Mouse (Mus musculus): ENCODE results near the gene 4930404N11Rik. TPM values are rescaled to one million over a fixed set of nuclear protein-coding genes. Genes with fewer than 3 reads are reported as not detected.

The 4930404N11Rik gene
- total RNA-seq (2022), result under 1 TPM; 0.22 to 0.68 (median 0.60) TPM

DNA sequence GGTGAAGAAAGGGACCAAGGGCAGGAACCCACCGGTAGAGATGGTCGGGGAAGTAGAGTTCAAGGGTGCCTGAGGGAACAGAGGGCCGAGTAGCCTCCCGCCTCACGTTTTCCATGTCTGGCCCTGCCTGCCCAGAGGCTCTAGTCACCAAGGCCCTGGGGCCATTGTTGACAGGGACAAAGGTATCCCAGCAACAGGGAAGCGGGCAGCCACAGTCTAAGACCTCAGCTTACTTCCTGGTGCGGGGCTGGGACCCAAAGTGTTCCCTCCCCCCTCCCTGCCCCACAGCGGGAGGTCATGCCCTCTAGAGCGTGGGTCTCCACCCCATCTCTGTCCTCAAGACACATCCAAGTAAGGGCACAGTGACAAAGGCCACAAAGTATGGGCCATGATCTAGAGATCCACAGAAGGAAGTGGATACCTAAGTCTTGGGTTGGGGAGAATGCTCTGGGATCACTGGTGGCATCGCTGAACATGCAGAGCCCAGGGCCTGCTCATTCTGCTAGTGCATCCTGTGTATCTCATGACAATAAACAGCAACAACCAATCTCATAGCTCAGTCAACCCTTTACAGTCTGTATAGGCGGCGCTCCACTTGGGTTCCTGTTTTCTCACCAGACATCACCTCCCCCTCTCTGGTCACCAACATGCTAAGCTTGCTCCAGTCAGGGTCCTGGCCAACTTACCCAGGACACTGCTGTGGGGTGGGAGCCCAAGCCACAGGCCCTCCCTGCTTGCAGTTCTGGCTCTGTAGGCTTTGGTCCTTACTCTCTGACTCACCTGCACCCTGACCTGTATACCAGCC lies at the start of gene 4930404N11Rik:
Gene 4930404N11Rik (minus strand): TSS at position 145 of the 805 bp plus-strand sequence.
- no peak for DNase-seq (ENCODE audit: low spot score in 2 of 2)

DNA sequence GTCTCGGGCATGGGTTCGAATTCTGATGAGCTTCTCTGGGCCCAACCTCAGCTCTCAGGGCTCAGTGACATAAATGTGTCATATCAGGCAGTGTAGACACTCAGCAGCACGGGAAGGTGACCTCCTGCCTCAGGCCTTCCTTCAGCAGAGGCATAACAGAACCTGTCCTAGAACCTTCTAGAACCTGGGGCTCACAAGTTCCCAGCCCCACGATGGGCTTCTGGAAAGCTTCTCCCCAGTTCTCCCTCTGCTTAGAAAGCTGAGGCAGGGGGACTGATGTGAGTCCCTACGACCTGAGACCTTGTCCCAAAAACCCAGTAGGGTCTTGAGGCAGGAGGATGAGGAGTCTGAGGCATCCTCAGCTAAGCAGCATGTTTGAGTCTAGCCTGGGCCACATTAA lies 49.5 kb upstream of the 4930404N11Rik start:
- DNase-seq (ENCODE audit: low spot score in 2 of 2), result peak in 1 of 2 experiments; percentile 14

DNA sequence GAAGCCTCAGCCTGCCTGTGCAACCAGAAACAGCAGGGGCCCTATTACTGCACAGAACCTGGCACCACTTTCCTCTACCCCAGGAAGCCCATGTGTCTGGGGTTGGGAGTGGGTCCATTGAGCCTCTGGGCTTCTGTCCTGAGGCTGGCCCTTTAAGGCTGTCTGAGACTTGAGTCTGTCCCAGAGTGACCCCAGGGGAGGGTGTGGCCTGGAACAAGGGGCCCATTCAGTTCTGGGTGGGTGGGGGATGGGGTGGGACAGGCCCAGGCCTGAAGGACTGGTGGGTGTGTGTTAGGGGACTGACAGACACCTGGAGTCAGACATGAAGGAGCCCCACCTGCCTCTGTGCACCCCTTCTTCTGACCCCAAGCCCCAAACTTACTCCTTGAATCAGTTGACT lies 49.1 kb upstream of the 4930404N11Rik start:
- peak in 1 of 2 experiments; percentile 58 for DNase-seq (ENCODE audit: low spot score in 2 of 2)

DNA sequence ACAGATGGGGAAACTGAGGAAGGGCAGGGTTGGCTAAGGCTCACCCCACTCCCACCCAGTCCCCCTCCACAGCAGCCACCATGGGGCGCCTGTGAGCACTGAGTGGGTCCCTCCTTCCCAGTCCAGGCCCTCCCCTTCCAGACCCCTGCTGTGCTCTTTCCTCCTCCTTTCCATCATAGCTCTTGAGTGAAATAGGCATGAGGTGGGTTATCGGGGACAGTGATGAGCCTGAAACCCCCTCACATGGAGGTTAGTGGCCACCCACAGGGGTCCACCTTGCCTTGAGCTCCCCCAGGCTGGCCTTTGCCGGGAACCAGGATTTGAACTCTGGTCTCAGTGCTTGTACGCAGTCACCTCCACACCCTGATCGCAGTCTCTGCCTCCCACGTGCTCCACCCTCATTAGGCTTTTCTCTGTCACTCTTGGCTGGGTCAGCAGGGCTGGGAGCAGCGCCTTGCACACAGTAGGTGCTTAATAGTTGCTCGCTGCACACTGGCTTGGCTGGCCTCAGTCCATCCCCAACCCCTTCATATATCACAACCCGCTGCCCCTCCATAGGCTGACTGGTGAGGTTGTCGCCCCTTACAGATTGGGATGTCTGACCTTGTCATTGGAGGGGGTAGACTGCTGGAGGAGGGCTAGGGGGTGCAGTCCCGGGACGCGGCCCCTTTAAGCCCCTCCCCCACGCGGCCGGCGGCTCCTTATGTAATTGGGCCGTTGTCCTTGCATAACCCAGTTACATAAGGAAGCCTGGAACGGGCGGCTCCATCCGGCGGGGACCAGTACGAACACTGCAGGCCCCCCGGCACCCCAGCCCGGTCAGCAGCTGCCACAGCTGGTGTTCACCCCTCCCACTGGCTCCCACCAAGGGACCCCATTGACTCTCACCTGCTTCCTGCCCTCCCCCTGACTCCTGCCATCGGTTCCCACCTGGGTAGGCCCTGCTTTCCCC lies 48.0 kb upstream of the 4930404N11Rik start:
- DNase-seq (ENCODE audit: low spot score in 2 of 2), result peak; percentile 89 to 95

DNA sequence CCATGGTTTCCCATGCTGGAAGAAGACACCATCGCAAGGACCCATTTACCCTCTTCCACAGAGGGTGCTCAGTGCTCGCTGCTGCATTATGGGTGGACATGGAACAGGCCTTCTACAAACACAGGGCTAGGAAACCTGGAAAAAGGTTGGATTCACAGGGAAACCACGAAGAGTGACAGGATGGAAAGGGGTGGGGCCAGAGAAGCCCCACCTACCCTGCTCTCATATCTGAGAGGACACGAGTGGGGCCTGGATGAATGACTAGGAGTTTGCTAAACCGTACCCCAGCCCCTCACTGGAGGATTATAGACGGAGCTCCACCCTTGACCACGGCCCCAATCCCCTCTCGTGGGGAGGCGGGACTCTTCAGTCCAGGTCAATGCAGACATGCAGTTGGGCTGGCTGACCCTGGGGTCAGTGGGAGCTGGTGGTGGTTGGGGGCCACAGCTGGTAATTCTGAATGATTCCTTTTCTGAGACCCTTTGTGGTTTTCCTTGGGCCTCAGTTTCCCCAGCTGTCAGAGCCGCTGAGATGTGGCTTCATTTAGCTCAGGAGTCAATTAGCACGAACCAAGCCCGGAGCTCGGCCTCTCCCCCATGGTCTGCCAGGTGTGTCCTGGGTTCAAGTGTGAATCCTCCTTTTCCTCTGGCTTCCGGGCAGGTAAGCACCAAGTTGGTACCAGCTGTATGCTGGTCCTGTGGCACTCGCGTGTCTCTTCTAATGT lies 47.1 kb upstream of the 4930404N11Rik start:
- no peak for DNase-seq (ENCODE audit: low spot score in 2 of 2)

DNA sequence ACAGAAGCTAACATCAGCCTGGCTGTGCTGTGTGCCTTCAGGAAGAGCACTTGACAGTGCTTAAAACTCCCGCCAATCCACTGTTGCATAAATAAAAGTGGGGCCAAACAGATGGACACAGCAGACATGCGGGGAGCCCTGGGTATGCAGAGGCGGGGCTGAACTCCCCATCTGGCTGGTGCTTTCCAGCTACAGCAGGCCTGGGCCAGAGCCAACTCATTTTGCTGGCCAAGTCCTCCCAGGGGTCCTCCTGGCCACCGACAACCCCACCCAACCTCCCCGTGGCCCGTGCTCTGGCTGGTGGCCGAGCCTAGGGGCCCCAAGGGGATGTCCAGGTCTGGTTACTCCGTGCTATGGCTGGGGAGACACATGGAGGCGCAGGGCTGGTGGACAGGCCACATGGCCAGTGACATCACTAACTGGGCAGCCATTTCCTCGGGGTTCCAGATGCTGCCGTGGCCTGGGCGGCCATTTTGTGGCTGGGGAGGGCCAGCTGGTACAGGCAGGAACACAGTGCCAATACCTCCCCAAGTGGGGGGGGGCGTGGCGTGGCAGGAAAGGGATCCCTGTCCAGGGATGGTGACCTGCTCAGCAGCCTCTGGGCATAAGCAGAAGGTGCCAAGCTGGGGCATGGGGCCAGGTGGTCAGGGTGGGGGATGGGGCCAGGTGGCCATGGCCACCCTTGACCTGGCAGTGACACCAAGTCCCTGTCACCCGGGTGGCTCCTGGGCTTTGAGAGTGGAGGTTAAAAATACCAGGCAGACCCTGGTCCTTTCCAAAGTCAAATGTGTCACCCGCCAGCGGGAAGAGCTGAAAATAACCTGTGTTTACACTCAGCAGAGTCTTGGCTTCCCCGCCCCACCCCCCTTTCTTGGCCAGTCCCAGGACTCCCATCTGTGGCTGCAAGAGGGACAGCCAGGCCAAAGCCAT lies 46.1 kb upstream of the 4930404N11Rik start:
- peak; percentile 94 to 96 for DNase-seq (ENCODE audit: low spot score in 2 of 2)

DNA sequence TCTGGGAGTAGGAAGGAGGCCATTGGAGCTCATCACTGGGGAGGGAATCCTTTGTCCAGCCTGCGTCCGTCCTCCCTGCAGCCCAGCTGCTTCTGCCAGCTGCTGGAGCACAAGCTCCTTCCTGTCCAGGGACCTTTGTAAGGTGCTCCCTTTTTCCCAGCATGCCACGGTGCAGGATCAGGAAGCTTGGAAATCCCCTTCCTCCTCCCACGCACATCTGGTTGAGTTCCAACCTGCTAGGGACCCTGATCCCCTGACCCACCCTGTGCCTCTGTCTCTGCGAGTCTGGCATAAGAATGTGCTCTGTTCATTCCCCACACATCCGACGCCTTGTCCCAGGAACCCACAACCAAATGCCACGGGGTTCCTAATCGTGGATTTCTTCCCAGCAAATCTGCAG lies 45.4 kb upstream of the 4930404N11Rik start:
- no peak for DNase-seq (ENCODE audit: low spot score in 2 of 2)

DNA sequence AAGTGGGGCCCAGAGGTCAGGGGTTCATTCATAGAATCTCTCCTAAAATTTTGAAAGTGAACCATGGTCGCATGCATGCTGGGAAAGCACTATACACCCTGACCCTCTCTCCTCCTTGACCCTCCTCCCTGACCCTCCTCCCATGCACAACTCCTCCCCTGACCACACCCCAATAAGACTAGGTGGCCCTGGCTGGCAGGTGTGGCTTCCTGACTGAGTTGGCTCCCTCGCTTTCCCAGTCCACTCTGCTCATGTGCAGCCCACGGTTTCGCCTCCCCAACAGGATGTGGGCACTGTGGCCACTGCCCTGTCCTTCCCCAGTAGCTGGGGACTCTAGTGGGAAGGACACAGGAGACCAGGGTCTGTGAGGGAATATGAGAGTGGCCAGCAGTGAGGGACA lies 44.7 kb upstream of the 4930404N11Rik start:
- DNase-seq (ENCODE audit: low spot score in 2 of 2), result no peak

DNA sequence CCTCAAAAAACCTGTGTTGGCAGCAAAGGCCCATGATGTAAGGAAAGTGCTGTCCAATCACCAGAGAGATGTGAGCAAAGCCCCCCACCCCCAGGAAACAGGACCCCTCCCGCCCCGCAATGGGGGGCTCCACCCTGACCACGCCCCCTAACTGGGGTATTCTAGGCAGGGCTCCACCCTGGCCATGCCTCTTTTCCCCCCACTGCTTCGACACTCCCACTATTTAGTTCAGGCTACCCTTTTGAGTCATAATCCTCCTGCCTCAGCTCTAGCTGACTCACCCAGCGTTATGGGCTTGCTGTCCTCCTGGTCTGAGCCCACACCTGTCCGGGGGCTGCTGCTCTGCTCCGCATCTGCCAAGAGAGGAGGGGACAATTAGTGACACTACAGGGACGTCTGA lies 43.7 kb upstream of the 4930404N11Rik start:
- no peak for DNase-seq (ENCODE audit: low spot score in 2 of 2)

DNA sequence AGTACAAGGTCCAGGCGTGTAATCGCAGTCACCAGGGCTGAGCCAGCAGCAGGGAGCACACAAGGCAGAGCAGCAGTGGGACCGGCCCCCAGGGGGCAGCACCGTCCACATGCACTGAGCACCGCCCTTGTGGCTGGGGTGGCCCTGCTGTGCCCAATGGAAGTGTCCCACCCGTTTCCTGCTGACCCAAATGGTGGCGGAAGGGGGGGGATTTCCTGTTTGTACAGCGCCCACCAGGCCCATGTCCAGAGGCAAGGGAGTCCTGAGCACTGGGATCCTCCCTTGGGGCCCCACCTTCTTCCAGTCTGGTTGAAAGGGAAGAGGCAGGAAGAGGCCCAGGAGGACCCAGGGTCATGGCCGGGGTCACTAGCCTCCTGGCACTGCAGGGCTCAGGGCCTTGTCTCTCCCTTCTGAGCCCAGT lies 43.3 kb upstream of the 4930404N11Rik start:
- peak; percentile 85 to 90 for DNase-seq (ENCODE audit: low spot score in 2 of 2)

DNA sequence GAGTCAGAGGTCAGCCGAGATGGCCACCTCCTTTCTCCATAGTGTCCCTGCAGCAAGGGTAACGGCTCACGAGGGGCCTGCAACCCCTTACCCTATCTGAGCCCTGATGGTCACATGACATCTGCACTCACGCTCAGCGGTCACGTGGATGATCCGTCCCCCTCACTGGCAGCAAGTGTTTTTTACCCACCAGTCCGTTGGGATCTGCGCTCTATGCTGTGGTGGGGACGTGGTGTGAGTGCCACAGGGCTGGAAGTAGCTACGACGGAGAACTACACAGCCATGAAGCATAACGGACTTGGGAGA lies 42.8 kb upstream of the 4930404N11Rik start:
- DNase-seq (ENCODE audit: low spot score in 2 of 2), result no peak

DNA sequence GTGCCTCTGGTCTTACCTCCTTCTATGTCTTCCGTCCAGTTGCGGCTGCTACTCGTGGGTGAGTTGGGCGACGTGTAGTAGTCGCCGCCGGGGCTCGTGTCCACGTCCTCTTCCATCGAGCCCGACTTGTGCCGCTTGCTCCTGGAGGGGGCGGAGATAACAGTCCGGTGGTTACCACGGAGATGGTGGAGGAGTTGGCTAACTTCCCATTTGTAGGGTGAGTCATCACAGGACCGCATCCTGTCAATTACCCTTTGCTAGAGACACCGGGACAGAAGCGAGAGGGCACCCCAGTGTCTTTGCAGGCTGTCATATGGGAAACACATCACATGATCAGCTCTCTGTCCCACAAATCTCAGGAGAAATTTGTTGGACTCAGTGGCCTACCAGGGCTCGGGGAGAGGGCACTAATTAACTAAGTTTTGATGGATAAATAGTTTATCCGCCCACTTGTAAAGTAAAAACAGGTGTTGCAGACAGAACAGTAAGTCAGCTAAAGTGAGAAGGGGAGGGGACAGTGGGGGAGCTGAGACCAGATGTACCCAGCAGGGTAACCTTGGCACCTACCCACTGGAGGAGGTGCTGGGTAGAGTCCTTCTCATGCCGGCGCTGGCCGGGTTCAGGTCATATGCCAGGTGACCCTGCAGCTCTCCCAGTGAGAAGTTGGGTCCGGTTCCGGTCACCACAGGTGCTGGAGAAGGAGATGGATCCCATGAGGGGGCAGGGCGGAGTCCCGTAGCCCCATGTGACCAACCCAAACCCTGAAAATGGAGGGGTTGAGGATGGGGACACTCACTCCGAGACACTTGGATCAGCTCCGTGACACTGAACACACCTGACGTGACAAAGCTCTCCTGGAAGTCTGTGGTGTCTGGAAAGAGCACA lies 42.2 kb upstream of the 4930404N11Rik start:
- DNase-seq (ENCODE audit: low spot score in 2 of 2), result peak in 1 of 2 experiments; percentile 71

DNA sequence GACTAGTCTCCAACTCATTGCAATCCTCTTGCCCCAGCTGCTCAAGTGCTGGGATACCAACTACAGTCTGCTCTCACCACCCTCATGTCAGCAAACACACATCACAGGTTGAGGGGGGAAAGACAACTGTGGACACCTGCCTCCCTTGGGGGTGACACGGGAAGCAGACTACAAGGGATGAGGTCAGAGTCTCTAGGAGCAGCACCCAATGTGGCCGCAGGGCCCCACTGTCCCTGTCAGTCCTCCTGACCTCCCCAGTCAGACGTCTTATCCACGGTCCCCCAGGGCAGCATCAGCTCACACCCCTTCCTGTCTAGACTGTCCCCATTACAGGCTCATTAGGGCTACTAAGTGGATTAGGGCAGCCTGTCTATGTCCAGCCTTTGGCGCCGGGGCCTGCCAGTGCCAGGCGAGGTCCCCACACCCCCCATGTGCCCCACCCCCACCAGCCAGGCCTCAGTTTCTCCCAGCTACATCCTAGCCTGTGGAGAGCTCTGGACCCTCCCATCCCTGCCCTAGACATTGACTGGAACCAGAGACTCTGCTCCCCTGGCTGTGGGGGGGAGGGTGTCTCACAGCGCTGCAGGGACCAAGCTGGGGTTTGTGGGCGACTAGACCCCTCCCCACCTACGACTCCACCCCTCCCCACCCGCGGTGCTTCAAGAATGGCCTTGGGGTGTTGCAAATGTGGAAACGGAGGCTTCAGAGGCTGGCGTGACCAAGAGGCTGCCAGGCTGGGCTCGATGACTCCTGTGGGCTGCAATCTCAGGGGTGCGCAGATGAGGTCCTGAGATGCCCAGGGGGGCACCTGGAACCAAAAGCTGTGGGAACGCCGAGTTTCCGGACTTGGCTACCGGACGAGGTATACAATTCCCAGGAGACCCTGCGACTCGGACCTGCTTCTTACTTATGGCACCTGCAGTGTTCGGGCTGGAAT lies 41.2 kb upstream of the 4930404N11Rik start:
- DNase-seq (ENCODE audit: low spot score in 2 of 2), result no peak

DNA sequence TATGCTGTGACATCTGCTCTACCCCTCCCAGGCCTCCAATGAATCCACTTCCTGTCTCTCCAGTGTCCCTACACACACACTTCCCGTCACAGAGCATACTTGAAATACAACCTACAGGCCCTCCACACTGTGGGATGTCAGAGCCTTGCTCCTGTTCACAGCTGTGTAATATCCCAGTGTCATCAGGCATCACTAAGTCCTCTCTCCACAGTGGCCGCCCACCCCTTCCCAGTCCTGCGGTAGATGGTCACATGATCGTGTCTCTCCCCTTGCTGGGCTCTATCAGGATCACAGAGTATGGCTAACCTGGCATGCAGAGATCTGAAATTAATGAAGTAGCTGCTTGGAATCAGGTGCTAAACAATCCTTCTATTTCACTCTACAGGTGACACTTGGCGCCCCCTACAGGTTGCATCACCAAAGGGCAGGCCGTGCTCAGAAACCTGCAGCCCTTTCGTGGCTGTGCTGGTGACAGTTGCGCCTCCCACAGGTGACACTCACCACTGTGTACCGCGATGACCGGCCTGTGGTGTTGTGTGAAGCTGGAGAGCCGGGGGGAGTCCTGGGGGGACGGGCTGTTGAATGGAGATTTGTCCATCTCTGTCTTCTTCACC lies 40.1 kb upstream of the 4930404N11Rik start:
- DNase-seq (ENCODE audit: low spot score in 2 of 2), result no peak

DNA sequence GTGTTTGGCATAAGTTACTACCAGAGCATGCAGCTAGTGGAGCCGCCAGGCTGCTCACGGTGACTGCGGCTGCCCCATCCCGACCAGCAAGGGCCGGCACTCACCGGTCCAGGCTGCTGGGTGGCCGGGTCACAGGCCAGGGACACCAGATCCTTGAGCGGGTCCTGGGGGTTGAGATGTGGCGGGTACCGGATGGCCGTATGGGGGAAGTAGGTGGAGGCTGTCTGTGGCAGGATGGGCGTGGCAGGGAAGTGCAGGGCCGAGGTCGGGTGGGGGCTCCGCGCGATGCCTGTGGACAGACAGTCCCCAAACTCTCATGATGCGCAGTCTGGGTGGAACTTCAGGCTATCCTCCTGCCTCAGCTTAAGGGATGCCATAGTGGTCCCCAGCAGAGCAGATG lies 39.1 kb upstream of the 4930404N11Rik start:
- DNase-seq (ENCODE audit: low spot score in 2 of 2), result no peak

DNA sequence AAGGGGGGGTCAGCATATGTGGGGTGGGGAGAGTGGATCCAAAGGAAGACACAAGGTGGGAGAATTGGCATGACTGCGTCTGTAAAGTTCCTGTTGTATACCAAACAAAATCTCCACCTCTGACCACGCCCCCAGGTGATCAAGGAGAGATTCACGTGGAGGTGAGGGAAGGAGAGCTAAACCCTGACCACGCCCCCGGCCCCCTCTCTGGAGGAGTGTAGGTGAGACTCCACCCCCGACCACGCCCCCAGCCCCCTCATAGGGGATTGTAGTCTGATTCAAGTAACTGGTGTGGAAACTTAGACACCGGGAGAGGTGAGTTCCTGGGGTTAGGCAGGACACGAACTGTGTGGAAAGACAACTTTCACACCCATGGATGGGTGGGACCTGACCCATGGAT lies 38.5 kb upstream of the 4930404N11Rik start:
- no peak for DNase-seq (ENCODE audit: low spot score in 2 of 2)

DNA sequence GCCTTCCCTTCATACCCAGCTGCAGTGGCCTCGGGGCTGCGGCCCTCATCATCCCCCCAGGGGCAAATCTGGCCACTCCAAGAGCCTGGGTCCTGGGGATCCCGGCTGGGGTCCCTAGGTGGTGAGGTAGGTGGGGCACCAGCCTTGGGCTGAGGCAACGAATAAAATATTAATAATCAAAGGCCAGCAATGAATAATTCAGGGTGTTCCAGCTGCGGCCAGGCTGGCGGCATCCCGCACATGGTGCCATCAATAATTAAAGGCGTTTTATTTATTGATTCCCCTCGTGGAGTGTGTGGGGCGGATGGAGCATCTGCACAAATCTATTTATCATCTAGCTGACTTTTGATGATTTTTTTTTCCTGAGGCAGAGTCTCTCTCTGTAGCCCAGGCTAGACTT lies 37.9 kb upstream of the 4930404N11Rik start:
- no peak for DNase-seq (ENCODE audit: low spot score in 2 of 2)

DNA sequence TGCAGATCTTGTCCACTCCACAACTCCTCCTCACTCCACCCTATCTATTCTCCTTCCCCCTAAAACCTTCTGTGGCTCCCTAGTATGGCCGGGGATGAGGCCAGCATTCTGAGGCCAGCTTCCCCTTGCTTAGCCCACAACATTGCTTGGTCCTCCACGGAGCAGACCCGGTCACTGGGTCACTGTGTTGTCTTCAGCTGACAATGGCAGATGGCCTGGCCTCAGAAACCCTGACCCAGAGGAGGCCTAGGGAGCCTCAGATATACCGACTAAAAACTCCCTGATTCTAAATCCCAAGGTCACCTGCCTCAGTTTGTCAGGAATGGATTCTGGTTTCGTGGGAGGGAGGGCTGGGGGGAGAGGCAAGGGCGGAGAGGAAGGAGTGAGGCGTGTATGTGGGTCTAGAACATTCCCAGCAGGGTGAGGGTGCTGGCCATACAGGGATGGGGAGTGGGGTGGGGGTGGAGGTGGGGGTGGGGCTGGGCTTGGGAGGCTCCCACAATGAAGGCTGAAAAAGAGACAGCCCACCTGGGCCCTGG lies 36.7 kb upstream of the 4930404N11Rik start:
- DNase-seq (ENCODE audit: low spot score in 2 of 2), result no peak

Measured in gastrocnemius, adult 8-10 months (tissue).